Mouse (Mus musculus) urinary bladder, postnatal 25 days (tissue): ENCODE measurements around the gene Sorbs1.

Experiments
- DNase-seq: peaks from one replicate; pipeline ENCODE4 v3.0.0; 2022; ENCODE audit warnings: low spot score

Sorbs1 gene

GRCm38 (mm10) chr19:40372679-40373078 is 140.9 kb downstream of the Sorbs1 start:
- no peak for DNase-seq

GRCm38 (mm10) chr19:40371866-40372265 is 141.7 kb downstream of the Sorbs1 start:
- no peak for DNase-seq

GRCm38 (mm10) chr19:40369852-40370811 is 143.4 kb downstream of the Sorbs1 start:
- DNase-seq: no peak

GRCm38 (mm10) chr19:40368517-40368916 is 145.1 kb downstream of the Sorbs1 start:
- DNase-seq: no peak

GRCm38 (mm10) chr19:40366163-40366941 is 147.2 kb downstream of the Sorbs1 start:
- no peak for DNase-seq

- DNase-seq: no peak
These were observed 148.4 kb downstream of the Sorbs1 start for GRCm38 (mm10) chr19:40365137-40365536.

- DNase-seq: no peak
These were observed 150.1 kb downstream of the Sorbs1 start for GRCm38 (mm10) chr19:40363447-40363846.

- no peak for DNase-seq
These were observed 151.2 kb downstream of the Sorbs1 start for GRCm38 (mm10) chr19:40362203-40362865.

- DNase-seq: no peak
These were observed 153.7 kb downstream of the Sorbs1 start for GRCm38 (mm10) chr19:40359712-40360394.

GRCm38 (mm10) chr19:40356536-40357522 is 156.8 kb downstream of the Sorbs1 start:
- DNase-seq: no peak

- no peak for DNase-seq
These were observed 158.5 kb downstream of the Sorbs1 start for GRCm38 (mm10) chr19:40355075-40355474.

- DNase-seq: no peak
These were observed 161.6 kb downstream of the Sorbs1 start for GRCm38 (mm10) chr19:40352006-40352405.

- DNase-seq: no peak
These were observed 162.7 kb downstream of the Sorbs1 start for GRCm38 (mm10) chr19:40350835-40351234.

- no peak for DNase-seq
These were observed 163.6 kb downstream of the Sorbs1 start for GRCm38 (mm10) chr19:40349713-40350671.

- DNase-seq: no peak
These were observed 164.3 kb downstream of the Sorbs1 start for GRCm38 (mm10) chr19:40349281-40349680.

- no peak for DNase-seq
These were observed 164.9 kb downstream of the Sorbs1 start for GRCm38 (mm10) chr19:40348652-40349051.

GRCm38 (mm10) chr19:40348175-40348574 is 165.4 kb downstream of the Sorbs1 start:
- DNase-seq: no peak

- DNase-seq: no peak
These were observed 166.7 kb downstream of the Sorbs1 start for GRCm38 (mm10) chr19:40346908-40347307.

GRCm38 (mm10) chr19:40346232-40346844 is 167.2 kb downstream of the Sorbs1 start:
- no peak for DNase-seq
